Mouse (Mus musculus): Measurements from ENCODE around the gene Smtn. TPM values are rescaled to one million over a fixed set of nuclear protein-coding genes. Genes with fewer than 3 reads are reported as not detected.

Smtn gene
- polyA plus RNA-seq, 1 experiment from 2014 or later = 103 TPM

DNA sequence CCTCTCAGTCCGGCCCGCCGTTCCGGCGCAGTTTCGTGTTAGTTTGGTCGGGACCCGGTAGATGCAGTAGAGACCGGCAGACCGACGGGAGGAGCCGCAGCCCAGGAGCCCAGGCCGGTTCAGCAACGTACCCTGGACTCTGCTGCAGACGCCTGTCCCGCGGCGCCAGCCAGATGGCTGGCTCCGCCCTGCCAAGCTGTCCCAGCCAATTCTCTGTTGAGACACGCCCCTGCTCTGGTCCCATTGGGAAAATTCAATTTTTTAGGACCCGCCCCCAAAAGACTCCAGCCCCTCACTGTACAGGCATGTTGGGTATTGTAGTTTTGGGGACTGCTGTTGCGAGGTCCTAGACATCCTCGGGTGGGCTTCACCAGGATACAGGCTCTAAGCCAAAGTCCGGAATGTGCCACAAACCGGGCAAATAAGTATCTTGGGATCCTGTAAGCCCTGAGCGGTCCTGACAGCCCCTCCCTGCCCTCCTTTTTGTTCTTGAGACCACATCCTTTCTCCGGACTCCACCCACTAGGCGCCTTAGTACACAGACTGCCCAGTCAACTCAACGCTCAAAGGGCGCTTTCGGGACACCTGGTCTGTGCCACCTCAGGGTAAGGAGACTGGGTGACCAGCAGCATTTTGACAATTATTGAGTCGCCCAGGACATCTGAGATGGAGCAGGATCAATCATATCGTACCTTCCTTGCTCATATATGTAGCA is 1.1 kb downstream of the Smtn start:
- WGBS = 3% methylated on average over 33 of the region's 33 CpGs
- peaks cover 7% of the 10 kb centered on the region for H3K36me3 ChIP-seq (ENCODE audit: control insufficient read depth, insufficient read depth, low read length)
- H3K4me2 ChIP-seq (replicated peaks; ENCODE audit: low read depth) = peak overlapping the region; percentile 83
- peak overlapping the region; percentile 73 for H3K4me3 ChIP-seq (ENCODE audit: low read depth, low read length)
- TF ChIP-seq EP300 (optimal IDR thresholded peaks at IDR 0.05) (no peak), CTCF (IDR thresholded peaks at IDR 0.05; ENCODE audit: low read depth) (peak; percentile 39; the same call in 1 of the 2 replicates)
- H3K27me3 ChIP-seq (ENCODE audit: control insufficient read depth, insufficient read depth, low read length) = no peaks in the 10 kb centered on the region
- peaks cover 9% of the 10 kb centered on the region for H3K4me1 ChIP-seq (replicated peaks; ENCODE audit: control insufficient read depth, insufficient read depth)
- ATAC-seq (ENCODE audit: low FRiP score, low TSS enrichment) = peak; percentile 89
- DNase-seq (ENCODE audit: low spot score) = peak; percentile 92
- peak overlapping the region; percentile 82 for H3K27ac ChIP-seq (replicated peaks)
- H3K9me3 ChIP-seq (ENCODE audit: control insufficient read depth, low read length) = no peaks in the 10 kb centered on the region
- peak overlapping the region; percentile 74 for H3K9ac ChIP-seq (ENCODE audit: low read length)

DNA sequence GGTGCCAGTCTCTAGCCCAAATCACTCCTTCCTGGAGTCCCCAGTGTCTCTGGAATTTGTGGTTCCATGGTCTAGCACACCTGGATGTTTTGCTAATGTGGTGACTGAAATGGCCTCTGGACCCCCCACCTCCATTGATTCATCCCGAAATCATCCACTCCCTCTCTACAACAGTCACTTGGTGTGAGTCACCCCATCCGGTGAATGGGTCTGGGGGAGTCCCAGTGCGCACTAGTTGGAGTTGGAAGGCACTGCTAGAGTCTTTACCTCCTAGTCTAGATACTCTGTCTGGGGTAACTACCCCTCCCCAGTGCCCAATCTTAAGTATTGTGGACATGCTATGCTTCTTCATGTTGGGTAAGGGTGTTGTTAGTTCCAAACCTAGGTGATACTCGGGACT is 2.1 kb downstream of the Smtn start:
- DNase-seq (ENCODE audit: low spot score) (no peak), ATAC-seq (ENCODE audit: low FRiP score, low TSS enrichment) (no peak)
- Histone ChIP-seq H3K9ac (ENCODE audit: low read length) (peak overlapping the region; percentile 74), H3K4me3 (ENCODE audit: low read depth, low read length) (peak overlapping the region; percentile 73), H3K4me1 (replicated peaks; ENCODE audit: control insufficient read depth, insufficient read depth) (peaks cover 9% of the 10 kb centered on the region), H3K36me3 (ENCODE audit: control insufficient read depth, insufficient read depth, low read length) (peaks cover 9% of the 10 kb centered on the region), H3K27me3 (ENCODE audit: control insufficient read depth, insufficient read depth, low read length) (no peaks in the 10 kb centered on the region), H3K4me2 (replicated peaks; ENCODE audit: low read depth) (peak overlapping the region; percentile 83), H3K27ac (replicated peaks) (peak overlapping the region; percentile 82), H3K9me3 (ENCODE audit: control insufficient read depth, low read length) (no peaks in the 10 kb centered on the region)
- no peak for TF ChIP-seq CTCF (IDR thresholded peaks at IDR 0.05; ENCODE audit: low read depth)
- TF ChIP-seq EP300 (optimal IDR thresholded peaks at IDR 0.05) = no peak
- WGBS = 35% methylated on average over 4 of the region's 4 CpGs

DNA sequence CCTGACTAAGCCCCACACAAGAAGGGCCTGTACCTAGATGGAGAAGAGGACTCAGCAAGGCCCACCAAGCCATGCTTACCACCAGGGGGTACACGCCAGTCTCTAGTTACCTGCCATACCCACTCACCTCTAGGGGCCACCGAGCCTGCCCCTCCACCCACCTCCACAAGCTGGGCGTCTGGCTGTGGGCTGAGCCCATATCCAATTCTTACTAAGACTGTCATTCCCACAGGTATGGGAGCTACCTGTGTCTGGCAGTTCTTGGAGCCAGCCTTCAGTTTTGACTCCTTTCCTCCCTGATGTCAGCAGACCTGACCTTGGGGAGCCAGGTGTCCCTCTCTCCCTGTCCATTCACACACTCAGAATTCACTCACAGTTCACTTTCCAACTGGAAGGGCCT is 2.7 kb downstream of the Smtn start:
- Histone ChIP-seq H3K4me2 (replicated peaks; ENCODE audit: low read depth) (peak overlapping the region; percentile 83), H3K9me3 (ENCODE audit: control insufficient read depth, low read length) (no peaks in the 10 kb centered on the region), H3K27me3 (ENCODE audit: control insufficient read depth, insufficient read depth, low read length) (no peaks in the 10 kb centered on the region), H3K4me1 (replicated peaks; ENCODE audit: control insufficient read depth, insufficient read depth) (peaks cover 9% of the 10 kb centered on the region), H3K36me3 (ENCODE audit: control insufficient read depth, insufficient read depth, low read length) (peaks cover 11% of the 10 kb centered on the region), H3K9ac (ENCODE audit: low read length) (peak overlapping the region; percentile 74), H3K4me3 (ENCODE audit: low read depth, low read length) (peak overlapping the region; percentile 73), H3K27ac (replicated peaks) (peak overlapping the region; percentile 82; the same call in 1 of the 2 replicates)
- ATAC-seq (ENCODE audit: low FRiP score, low TSS enrichment) (no peak), DNase-seq (ENCODE audit: low spot score) (no peak)
- TF ChIP-seq EP300 (optimal IDR thresholded peaks at IDR 0.05) = no peak
- TF ChIP-seq CTCF (IDR thresholded peaks at IDR 0.05; ENCODE audit: low read depth) = peak; percentile 37
- 70% methylated on average over 3 of the region's 3 CpGs for WGBS

DNA sequence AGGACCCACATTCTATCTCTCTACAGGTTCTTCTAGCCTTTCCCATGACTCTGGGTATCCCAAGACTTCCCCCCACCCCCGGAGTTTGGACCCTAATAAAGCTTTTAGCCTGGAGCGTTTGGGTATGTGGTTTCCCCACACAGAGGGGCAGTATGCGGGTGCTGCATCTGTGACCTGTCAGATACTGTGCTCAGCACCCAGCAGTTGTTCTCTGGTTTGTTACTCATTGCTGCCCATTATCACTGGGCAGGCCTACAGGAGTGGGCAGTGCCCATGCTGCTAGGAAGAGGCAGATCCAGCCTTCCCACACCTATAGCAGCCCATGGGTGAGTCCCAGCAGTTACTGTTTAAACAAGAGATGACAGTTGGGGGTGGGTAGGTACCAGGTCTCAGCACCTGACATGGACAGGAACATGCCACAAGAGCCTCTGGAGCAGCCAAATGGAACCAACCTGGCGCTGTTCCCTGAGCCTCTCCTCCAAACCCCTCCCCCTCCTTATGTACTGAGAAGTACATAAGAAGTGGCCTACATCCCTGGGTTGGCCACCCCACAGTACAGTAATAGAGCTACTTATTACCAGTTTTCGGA is 3.6 kb downstream of the Smtn start:
- peaks cover 19% of the 10 kb centered on the region for H3K36me3 ChIP-seq (ENCODE audit: control insufficient read depth, insufficient read depth, low read length)
- H3K4me3 ChIP-seq (ENCODE audit: low read depth, low read length) = peak overlapping the region; percentile 73; the same call in 1 of the 2 replicates
- no peaks in the 10 kb centered on the region for H3K9me3 ChIP-seq (ENCODE audit: control insufficient read depth, low read length)
- WGBS = 79% methylated on average over 5 of the region's 5 CpGs
- ATAC-seq (ENCODE audit: low FRiP score, low TSS enrichment) (no peak), DNase-seq (ENCODE audit: low spot score) (no peak)
- peak overlapping the region; percentile 74 for H3K9ac ChIP-seq (ENCODE audit: low read length)
- no peaks in the 10 kb centered on the region for H3K27me3 ChIP-seq (ENCODE audit: control insufficient read depth, insufficient read depth, low read length)
- peaks cover 9% of the 10 kb centered on the region for H3K4me1 ChIP-seq (replicated peaks; ENCODE audit: control insufficient read depth, insufficient read depth)
- TF ChIP-seq EP300 (optimal IDR thresholded peaks at IDR 0.05) = no peak
- no peak for TF ChIP-seq CTCF (IDR thresholded peaks at IDR 0.05; ENCODE audit: low read depth)
- H3K27ac ChIP-seq (replicated peaks) = peak overlapping the region; percentile 95
- peak overlapping the region; percentile 83 for H3K4me2 ChIP-seq (replicated peaks; ENCODE audit: low read depth)

DNA sequence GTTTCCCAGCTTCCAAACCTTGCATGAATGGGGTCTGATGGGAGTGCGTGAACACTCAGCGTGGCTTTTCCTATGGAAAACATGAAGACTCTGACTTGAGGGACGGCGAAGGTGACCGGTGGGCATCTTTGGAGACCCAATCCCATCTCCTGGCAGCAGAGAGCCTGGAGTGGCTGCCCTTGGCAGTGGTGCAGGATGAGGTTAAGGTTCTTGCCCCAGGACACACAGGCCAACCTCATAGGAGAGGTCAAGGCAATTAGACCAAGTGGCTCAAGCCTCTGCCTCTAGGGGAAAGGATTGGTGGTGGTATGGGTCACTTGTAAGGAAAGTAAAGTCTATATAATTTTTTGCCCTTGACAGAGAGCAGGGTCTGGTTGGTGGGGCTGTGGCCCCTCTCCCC is 4.3 kb downstream of the Smtn start:
- peak overlapping the region; percentile 95 for H3K27ac ChIP-seq (replicated peaks)
- 31% methylated on average over 5 of the region's 5 CpGs for WGBS
- TF ChIP-seq EP300 (optimal IDR thresholded peaks at IDR 0.05) = no peak
- TF ChIP-seq CTCF (IDR thresholded peaks at IDR 0.05; ENCODE audit: low read depth) = no peak
- no peaks in the 10 kb centered on the region for H3K27me3 ChIP-seq (ENCODE audit: control insufficient read depth, insufficient read depth, low read length)
- peaks cover 21% of the 10 kb centered on the region for H3K36me3 ChIP-seq (ENCODE audit: control insufficient read depth, insufficient read depth, low read length)
- ATAC-seq (ENCODE audit: low FRiP score, low TSS enrichment) (no peak), DNase-seq (ENCODE audit: low spot score) (no peak)
- no peaks in the 10 kb centered on the region for H3K9me3 ChIP-seq (ENCODE audit: control insufficient read depth, low read length)
- H3K4me2 ChIP-seq (replicated peaks; ENCODE audit: low read depth) = peak overlapping the region; percentile 83
- H3K4me3 ChIP-seq (ENCODE audit: low read depth, low read length) = peak overlapping the region; percentile 49
- H3K9ac ChIP-seq (ENCODE audit: low read length) = peak overlapping the region; percentile 66
- peaks cover 9% of the 10 kb centered on the region for H3K4me1 ChIP-seq (replicated peaks; ENCODE audit: control insufficient read depth, insufficient read depth)

All from stomach, postnatal 0 days (tissue).